Mouse (Mus musculus): ENCODE data around the gene Mup15. TPM values are rescaled to one million over a fixed set of nuclear protein-coding genes. Genes with fewer than 3 reads are reported as not detected.
"Not testable (repeated sequence)": the region's sequence is repeated elsewhere in the genome, so short reads cannot be mapped to it uniquely, and the experiment has no call there.

The Mup15 gene
- total RNA-seq (2021), result not detected
- long read RNA-seq, experiment 1, result 0 reads
- long read RNA-seq, experiment 2, result 0 reads

DNA sequence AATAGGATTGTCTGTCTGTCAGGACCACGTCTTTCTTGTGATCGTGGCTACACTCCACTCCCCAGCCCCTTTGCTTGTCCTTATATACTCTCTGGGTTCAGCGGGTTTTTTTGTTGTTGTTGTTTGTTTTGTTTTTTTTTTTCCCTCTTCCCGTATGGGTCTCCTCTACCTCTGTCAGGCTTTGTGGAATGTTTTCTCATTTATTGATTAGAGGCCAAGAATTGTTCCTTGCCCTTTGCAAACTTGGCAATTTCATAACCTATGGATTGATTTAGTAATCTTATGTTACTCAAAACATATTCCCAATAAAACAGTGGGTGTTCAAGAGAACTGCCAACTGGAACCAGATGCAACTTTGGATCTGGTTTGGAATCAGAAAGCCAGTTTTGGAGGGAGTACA lies at the start of gene Mup15:
Gene Mup15, minus strand, starts transcription at position 101 of the 400 bp plus-strand sequence.
- intact Hi-C loops (cut with DNase I); DNase-seq (ENCODE audit: low spot score in 2 of 2): not testable (repeated sequence)

Other genes starting within 250 kb of the Mup15 start
- gene Mup13, start 211.5 kb downstream of the Mup15 start, total RNA-seq (2021), result not detected
- gene Mup14, start 135.7 kb downstream of the Mup15 start, total RNA-seq (2021), result not detected
- not detected for gene Mup16, start 79.8 kb upstream of the Mup15 start, total RNA-seq (2021)
- gene Mup17, start 156.1 kb upstream of the Mup15 start, total RNA-seq (2021), result not detected
- not detected for gene Mup18, start 234.4 kb upstream of the Mup15 start, total RNA-seq (2021)